Mouse (Mus musculus) natural killer cell, adult 2 months (primary cell): Measurements from ENCODE around the gene Actr5.
A peak's percentile ranks its signal among the peaks of the same experiment; 100 is the strongest.

ENCODE experiments used
- DNase-seq, 2 experiments: peaks; one replicate each; pipeline ENCODE4 v3.0.0; 2022; ENCODE audit warnings: low spot score in 2 of 2

Gene Actr5

GRCm38 (mm10) chr2:158624718-158625222, at the start of gene Actr5:
Actr5 (plus strand) TSS chr2:158624888.
- peak; percentile 90 to 92 for DNase-seq

DNA sequence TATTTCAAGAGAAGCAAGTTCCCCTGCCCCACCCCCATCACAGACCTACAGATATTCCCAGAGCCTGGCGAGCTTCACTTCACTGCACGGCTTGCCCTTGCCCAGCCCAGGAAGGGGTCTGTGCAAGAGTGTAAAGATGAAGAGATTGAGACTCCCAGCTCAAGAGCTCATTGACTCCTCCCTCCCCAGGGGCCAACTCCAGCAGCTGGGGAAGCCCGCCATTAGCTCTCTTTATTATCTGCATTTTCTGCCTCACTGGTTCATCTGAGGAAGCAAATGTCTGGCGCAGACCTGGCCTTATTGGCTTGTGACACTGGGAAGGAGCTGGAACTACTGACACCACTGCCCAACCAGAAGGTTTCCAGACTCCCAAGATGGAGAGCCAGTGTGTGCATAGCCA, 44.7 kb upstream of the Actr5 start:
- no peak for DNase-seq

GRCm38 (mm10) chr2:158584621-158585358, 39.9 kb upstream of the Actr5 start:
- no peak for DNase-seq

GRCm38 (mm10) chr2:158588524-158589271, 36.0 kb upstream of the Actr5 start:
- DNase-seq: no peak

DNA sequence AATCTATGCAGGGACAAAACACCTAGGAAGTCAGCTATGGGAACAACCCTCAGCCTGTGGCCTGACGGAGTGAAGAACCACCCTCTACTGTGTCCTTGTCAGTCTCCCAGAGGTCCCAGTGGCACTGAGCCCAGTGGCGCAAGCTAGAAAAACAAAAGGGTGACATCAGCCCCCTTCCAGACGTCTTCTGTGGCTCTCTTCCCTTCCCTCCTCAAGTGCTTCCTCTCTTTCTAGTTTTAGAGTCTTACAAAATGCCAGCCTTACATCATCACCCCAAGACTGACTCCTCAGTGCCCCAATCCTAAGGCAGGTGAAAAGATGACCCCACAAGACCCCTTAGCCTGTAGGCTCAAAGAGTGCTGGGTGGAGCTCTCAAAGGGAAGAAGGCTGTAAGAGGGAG, 34.2 kb upstream of the Actr5 start:
- no peak for DNase-seq

DNA sequence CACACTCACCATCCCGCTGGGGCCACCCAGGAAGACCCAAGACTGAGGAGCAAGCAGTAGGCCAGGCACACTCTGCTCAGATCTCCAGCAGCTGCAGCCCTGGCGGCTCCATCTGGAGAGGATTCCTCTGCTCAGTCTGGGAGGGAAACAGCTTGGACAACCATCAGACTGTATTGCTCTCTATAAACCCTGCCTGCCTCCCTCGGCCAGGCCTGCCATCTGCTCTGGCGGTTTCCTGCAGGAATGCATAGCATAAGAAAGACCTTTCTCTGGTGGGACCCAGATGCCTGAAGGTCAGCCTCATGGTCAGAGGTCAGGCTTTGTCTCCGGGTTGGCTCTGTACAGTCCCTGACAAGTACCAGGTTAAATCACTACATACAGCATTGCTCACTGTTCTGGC, 33.4 kb upstream of the Actr5 start:
- DNase-seq: no peak

DNA sequence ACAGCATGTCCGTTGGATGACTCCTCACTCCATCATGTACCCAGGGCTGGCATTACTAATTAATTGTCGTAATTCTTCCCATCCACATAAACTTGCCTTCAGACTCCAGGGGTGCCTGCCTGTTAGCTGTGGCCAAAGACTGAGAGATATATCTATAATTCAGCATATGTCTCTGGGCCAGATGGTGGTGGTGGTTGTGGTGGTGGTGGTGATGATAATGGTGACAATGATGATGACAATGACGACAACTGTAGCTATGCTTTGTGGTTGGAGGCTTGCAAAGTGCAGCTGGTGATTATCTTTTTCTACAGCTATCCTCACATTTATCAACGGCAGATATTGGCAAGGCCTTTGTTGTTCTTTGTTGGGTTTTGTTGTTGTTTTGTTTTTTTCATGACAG, 31.3 kb upstream of the Actr5 start:
- DNase-seq: no peak

GRCm38 (mm10) chr2:158595103-158595502, 29.6 kb upstream of the Actr5 start:
- no peak for DNase-seq

DNA sequence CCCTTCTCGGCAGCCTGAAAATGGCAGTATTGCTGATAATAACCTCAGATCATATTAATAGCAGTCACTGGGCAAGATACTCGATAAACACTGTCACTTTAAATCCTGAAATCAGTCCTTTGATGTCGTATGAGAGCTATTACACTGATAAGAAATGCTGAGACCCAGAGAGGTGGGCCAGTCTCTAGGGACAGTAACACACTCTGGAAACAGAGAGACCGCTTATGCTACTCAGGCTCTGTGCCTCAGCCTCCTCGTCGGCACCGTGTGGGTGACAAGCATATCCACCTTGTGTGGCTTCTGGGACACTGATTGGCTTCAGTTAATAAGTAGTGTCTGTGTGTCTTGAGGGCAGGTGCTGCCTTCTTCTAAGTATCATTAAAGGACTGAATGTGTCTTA, 29.1 kb upstream of the Actr5 start:
- DNase-seq: no peak

DNA sequence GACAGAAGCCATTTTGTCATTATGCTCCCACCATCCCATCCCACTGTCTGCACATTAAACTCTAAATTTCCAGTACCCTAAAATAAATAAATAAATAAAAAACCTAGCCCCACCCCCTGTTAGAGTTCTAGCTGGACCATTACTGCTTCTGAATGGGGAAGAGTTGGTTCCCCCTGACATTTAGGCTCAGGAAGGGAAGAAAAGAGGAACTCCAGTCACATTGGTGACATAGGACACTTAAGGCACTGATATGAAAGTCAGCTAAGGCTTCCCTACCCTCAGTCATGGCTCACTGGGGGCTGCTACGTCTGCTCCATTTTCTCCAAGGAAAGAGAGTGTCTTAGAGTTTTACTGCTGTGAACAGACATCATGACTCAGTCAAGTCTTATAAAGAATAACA, 27.9 kb upstream of the Actr5 start:
- DNase-seq: no peak

- no peak for DNase-seq
These were observed 24.2 kb upstream of the Actr5 start for GRCm38 (mm10) chr2:158600517-158600916.

GRCm38 (mm10) chr2:158601326-158601725, 23.4 kb upstream of the Actr5 start:
- no peak for DNase-seq

DNA sequence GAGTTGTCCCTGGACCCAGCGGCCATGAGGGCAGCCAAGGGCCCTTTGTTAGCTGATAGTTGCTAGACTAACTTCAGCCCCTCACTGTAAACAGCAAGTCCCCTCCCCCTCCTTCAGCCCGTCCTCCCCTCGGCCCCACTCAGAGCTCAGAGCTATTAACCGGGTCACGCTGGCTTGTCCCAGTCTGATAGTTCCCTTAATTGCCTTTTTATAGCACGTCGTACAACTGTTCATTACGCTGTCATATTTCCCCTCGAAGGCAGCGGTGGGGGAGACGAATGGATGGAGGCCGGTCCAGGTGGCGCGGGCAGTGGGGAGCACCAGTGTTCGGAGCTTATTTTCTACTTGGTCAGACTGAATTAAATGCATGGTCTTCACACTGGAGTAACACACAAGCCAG, 22.0 kb upstream of the Actr5 start:
- DNase-seq: no peak

- no peak for DNase-seq
These were observed 18.1 kb upstream of the Actr5 start for GRCm38 (mm10) chr2:158606511-158606964.

GRCm38 (mm10) chr2:158609681-158610080, 15.0 kb upstream of the Actr5 start:
- no peak for DNase-seq

- DNase-seq: no peak
These were observed 14.0 kb upstream of the Actr5 start, which contains the start of gene Slc32a1 for GRCm38 (mm10) chr2:158610488-158611325. Slc32a1 (plus strand) TSS chr2:158610767.

- no peak for DNase-seq
These were observed 13.4 kb upstream of the Actr5 start for GRCm38 (mm10) chr2:158611326-158611719.

DNA sequence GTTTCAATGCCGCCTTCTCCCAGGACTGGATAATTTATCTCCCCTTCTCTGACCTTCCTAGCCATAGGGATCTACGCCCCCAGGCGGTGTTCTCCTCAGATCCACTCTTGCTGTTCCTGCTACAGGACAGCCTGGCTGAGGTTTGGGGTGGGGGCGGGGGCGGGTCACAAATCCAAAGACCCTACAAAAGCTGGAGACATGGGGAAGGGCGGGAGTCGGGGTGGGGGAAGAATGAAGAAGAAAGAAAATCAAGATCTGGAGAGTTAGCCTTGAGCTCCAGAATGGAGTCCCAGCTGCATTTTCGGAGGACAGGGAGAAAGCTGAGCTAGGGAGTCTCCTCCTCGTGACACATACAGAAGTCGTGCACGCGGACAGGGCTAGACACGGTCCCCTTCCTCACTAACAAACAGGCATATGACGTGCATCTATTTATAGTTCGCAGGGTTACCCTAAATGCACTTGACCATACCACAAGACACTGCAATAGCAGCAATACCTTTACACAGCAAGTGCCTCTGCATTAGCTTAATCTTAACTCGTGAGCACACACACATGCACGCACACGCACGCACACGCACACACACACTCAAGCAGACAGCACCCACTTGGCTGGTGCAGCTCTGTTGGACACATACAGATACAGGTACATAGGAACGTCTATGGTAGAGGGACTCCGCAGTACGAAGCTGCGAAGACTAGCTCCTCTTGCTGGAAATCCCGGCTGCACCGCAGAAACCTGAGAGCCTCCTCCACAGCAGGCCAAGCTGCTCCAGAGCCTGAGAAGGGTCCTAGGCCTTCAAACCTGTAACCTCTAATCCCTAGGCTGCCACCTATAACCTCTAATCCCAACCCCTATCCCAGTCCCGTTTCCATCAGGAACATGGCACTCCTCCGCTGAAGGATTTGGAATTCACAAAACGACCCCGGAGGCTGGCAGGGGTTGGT, 12.7 kb upstream of the Actr5 start:
- DNase-seq: no peak

GRCm38 (mm10) chr2:158612671-158613250, 11.9 kb upstream of the Actr5 start:
- no peak for DNase-seq
